Mouse (Mus musculus) stomach, postnatal 0 days (tissue): ENCODE measurements around the gene Rgs3. TPM values are rescaled to one million over a fixed set of nuclear protein-coding genes. Genes with fewer than 3 reads are reported as not detected.

ENCODE experiments used
- ATAC-seq: fragments of 200-750 bp; cut with Nextera tagmentation; 2 replicates; pipeline ENCODE4 v1.8.0; 2017; ENCODE audit not compliant: low FRiP score, low TSS enrichment
- DNase-seq: peaks from one replicate; pipeline ENCODE4 v3.0.0-alpha.2; 2016; ENCODE audit warnings: low spot score
- H3K27ac ChIP-seq: fragments of 300-500 bp; sonication (generic); replicated peaks from 2 replicates; pipeline ENCODE4 v1.5.1; 2014; ENCODE audit warnings: mild to moderate bottlenecking, control low read depth
- H3K27me3 ChIP-seq: fragments of 300-500 bp; sonication (generic); 2 replicates; pipeline ENCODE4 v1.6.1; 2014; ENCODE audit warnings: low read length; ENCODE audit not compliant: control insufficient read depth, insufficient read depth
- H3K36me3 ChIP-seq: fragments of 300-500 bp; sonication (generic); 2 replicates; pipeline ENCODE4 v1.6.1; 2014; ENCODE audit warnings: low read length, mixed read lengths; ENCODE audit not compliant: control insufficient read depth, insufficient read depth
- H3K4me1 ChIP-seq: fragments of 300-500 bp; sonication (generic); replicated peaks from 2 replicates; pipeline ENCODE4 v1.6.1; 2014; ENCODE audit warnings: antibody characterized with exemption; ENCODE audit not compliant: control insufficient read depth, insufficient read depth
- H3K4me2 ChIP-seq: fragments of 300-500 bp; sonication (generic); replicated peaks from 2 replicates; pipeline ENCODE4 v1.6.1; 2014; ENCODE audit warnings: low read depth, mild to moderate bottlenecking, control low read depth, moderate library complexity
- H3K4me3 ChIP-seq: fragments of 300-500 bp; sonication (generic); 2 replicates; pipeline ENCODE4 v1.5.1; 2014; ENCODE audit warnings: low read depth, low read length, control low read depth
- H3K9ac ChIP-seq: fragments of 300-500 bp; sonication (generic); 2 replicates; pipeline ENCODE4 v1.6.1; 2014; ENCODE audit warnings: mild to moderate bottlenecking, low read length, control low read depth, mixed read lengths
- H3K9me3 ChIP-seq: fragments of 300-500 bp; sonication (generic); 2 replicates; pipeline ENCODE4 v1.6.1; 2016; ENCODE audit warnings: low read length; ENCODE audit not compliant: control insufficient read depth
- CTCF ChIP-seq: IDR thresholded peaks from 2 replicates; pipeline ENCODE4 v1.5.1; 2016; ENCODE audit warnings: antibody characterized with exemption, low read depth, mild to moderate bottlenecking, moderate library complexity
- EP300 ChIP-seq: optimal IDR thresholded peaks from 2 replicates; pipeline ENCODE3; 2016; ENCODE audit warnings: antibody characterized with exemption
- WGBS: fragments of 180-500 bp; shearing (Covaris S2); extraction: QIAGEN DNeasy Blood & Tissue Kit; methylation state at CpG from one replicate; pipeline ENCODE4 v1.1.7; 2014; 5-methylcytosine and 5-hydroxymethylcytosine counted together
- polyA plus RNA-seq: library from polyadenylated mRNA; unstranded; fragments of >200 nt; fragmentation: Nextera tagmentation; extraction: Ambion mirVana; gene quantifications from 2 replicates; pipeline ENCODE4 v1.2.1, GENCODE M21; 2015

The Rgs3 gene
- polyA plus RNA-seq, 1 experiment from 2014 or later: 30.0 TPM

GRCm38 (mm10) chr4:62516579-62516978 lies 43.1 kb upstream of the Rgs3 start:
- Histone ChIP-seq H3K4me1 (peaks cover 6% of the 10 kb centered on the region), H3K27me3 (no peaks in the 10 kb centered on the region), H3K9ac (peak overlapping the region; percentile 43; the same call in 1 of the 2 replicates), H3K4me2 (peak overlapping the region; percentile 72), H3K27ac (peak overlapping the region; percentile 91), H3K4me3 (no peak overlapping the region), H3K9me3 (no peaks in the 10 kb centered on the region), H3K36me3 (peaks cover 12% of the 10 kb centered on the region)
- DNase-seq (peak; percentile 67), ATAC-seq (no peak)
- WGBS: 37% methylated on average over 1 of the region's 1 CpGs
- TF ChIP-seq CTCF (no peak), EP300 (no peak)

GRCm38 (mm10) chr4:62517046-62517445 lies 42.6 kb upstream of the Rgs3 start:
- no peaks in the 10 kb centered on the region for H3K9me3 ChIP-seq
- peak overlapping the region; percentile 72; the same call in 1 of the 2 replicates for H3K4me2 ChIP-seq
- H3K27ac ChIP-seq: peak overlapping the region; percentile 91
- 68% methylated on average over 8 of the region's 8 CpGs for WGBS
- no peak for TF ChIP-seq CTCF
- no peak for TF ChIP-seq EP300
- no peak for DNase-seq
- 0 out of 2 replicates have a peak overlapping the region, but pooled peaks have one; percentile 43 for H3K9ac ChIP-seq
- peaks cover 7% of the 10 kb centered on the region for H3K36me3 ChIP-seq
- H3K27me3 ChIP-seq: no peaks in the 10 kb centered on the region
- H3K4me3 ChIP-seq: no peak overlapping the region
- peaks cover 6% of the 10 kb centered on the region for H3K4me1 ChIP-seq
- no peak for ATAC-seq

GRCm38 (mm10) chr4:62517538-62518415 lies 41.9 kb upstream of the Rgs3 start:
- 53% methylated on average over 10 of the region's 10 CpGs for WGBS
- no peak for DNase-seq
- Histone ChIP-seq H3K27me3 (no peaks in the 10 kb centered on the region), H3K4me2 (peak overlapping the region; percentile 72), H3K36me3 (peaks cover 6% of the 10 kb centered on the region; the same call in 1 of the 2 replicates), H3K4me3 (peak overlapping the region; percentile 54), H3K27ac (peak overlapping the region; percentile 91), H3K9ac (peak overlapping the region; percentile 73), H3K9me3 (no peaks in the 10 kb centered on the region), H3K4me1 (peaks cover 6% of the 10 kb centered on the region)
- ATAC-seq: no peak
- TF ChIP-seq EP300: no peak
- no peak for TF ChIP-seq CTCF

- Histone ChIP-seq H3K4me3 (peak overlapping the region; percentile 54), H3K9ac (peak overlapping the region; percentile 73), H3K27ac (peak overlapping the region; percentile 91), H3K36me3 (peaks cover 3% of the 10 kb centered on the region; the same call in 1 of the 2 replicates), H3K4me1 (peaks cover 6% of the 10 kb centered on the region), H3K27me3 (no peaks in the 10 kb centered on the region), H3K9me3 (no peaks in the 10 kb centered on the region), H3K4me2 (peak overlapping the region; percentile 72)
- 27% methylated on average over 13 of the region's 13 CpGs for WGBS
- peak; percentile 75 for ATAC-seq
- TF ChIP-seq CTCF (no peak), EP300 (no peak)
- DNase-seq: peak; percentile 74
These were observed 41.1 kb upstream of the Rgs3 start for GRCm38 (mm10) chr4:62518416-62519121.

GRCm38 (mm10) chr4:62519122-62519848 lies 40.4 kb upstream of the Rgs3 start:
- peak; percentile 51 for ATAC-seq
- Histone ChIP-seq H3K4me1 (peaks cover 8% of the 10 kb centered on the region), H3K4me2 (peak overlapping the region; percentile 72), H3K36me3 (peaks cover 3% of the 10 kb centered on the region; the same call in 1 of the 2 replicates), H3K4me3 (peak overlapping the region; percentile 54), H3K27ac (peak overlapping the region; percentile 91), H3K9ac (peak overlapping the region; percentile 73), H3K9me3 (no peaks in the 10 kb centered on the region), H3K27me3 (no peaks in the 10 kb centered on the region)
- 2% methylated on average over 26 of the region's 26 CpGs for WGBS
- no peak for DNase-seq
- TF ChIP-seq CTCF: no peak
- TF ChIP-seq EP300: no peak
